Mouse (Mus musculus) MEL (cell line): ENCODE measurements around the gene Scarb2. TPM values are rescaled to one million over a fixed set of nuclear protein-coding genes. Genes with fewer than 3 reads are reported as not detected.

Source experiments
- DNase-seq: peaks from one replicate; pipeline ENCODE4 v3.0.0; 2011; ENCODE audit warnings: low read depth, low spot score
- H3K27ac ChIP-seq: 2 replicates; pipeline ENCODE4 v1.5.1; 2012; ENCODE audit warnings: low read depth, mild to moderate bottlenecking, control low read depth, low read length, moderate library complexity; ENCODE audit not compliant: control insufficient read depth
- H3K27me3 ChIP-seq, 2 experiments: fragments of 150-350 bp in 1 of 2; sonication (generic) in 1 of 2; 2 replicates each; pipeline ENCODE4 v1.6.1; 2012; ENCODE audit warnings: low read length in 2 of 2, mild to moderate bottlenecking in 2 of 2, improper control_type of control experiment in 1 of 2, moderate library complexity in 1 of 2; ENCODE audit not compliant: insufficient read depth in 2 of 2, control insufficient read depth in 1 of 2
- H3K36me3 ChIP-seq, 2 experiments: 2 replicates each; pipeline ENCODE4 v1.6.1; 2012 to 2014; ENCODE audit warnings: low read length in 2 of 2, improper control_type of control experiment in 1 of 2, inconsistent platforms in 1 of 2, mild to moderate bottlenecking in 1 of 2; ENCODE audit not compliant: insufficient read depth in 2 of 2, control insufficient read depth in 1 of 2
- H3K4me1 ChIP-seq, 2 experiments: fragments of 150-350 bp in 1 of 2; sonication (generic) in 1 of 2; 2 replicates each; pipeline ENCODE4 v1.6.1; 2012; ENCODE audit warnings: low read length in 2 of 2, improper control_type of control experiment in 1 of 2, mild to moderate bottlenecking in 1 of 2; ENCODE audit not compliant: insufficient read depth in 2 of 2, control insufficient read depth in 1 of 2
- H3K4me3 ChIP-seq, 2 experiments: fragments of 150-350 bp in 1 of 2; sonication (generic) in 1 of 2; 2 replicates each; pipeline ENCODE4 v1.5.1; 2012; ENCODE audit warnings: low read depth in 2 of 2, low read length in 2 of 2, mild to moderate bottlenecking in 2 of 2, moderate library complexity in 2 of 2, control low read depth in 1 of 2, improper control_type of control experiment in 1 of 2; ENCODE audit not compliant: control insufficient read depth in 1 of 2, insufficient read depth in 1 of 2
- H3K79me2 ChIP-seq: 2 replicates; pipeline ENCODE4 v1.6.1; 2012; ENCODE audit warnings: mild to moderate bottlenecking, low read length, moderate library complexity; ENCODE audit not compliant: control insufficient read depth, poor library complexity, insufficient read depth
- H3K9ac ChIP-seq: 2 replicates; pipeline ENCODE4 v1.6.1; 2012; ENCODE audit warnings: low read depth, mild to moderate bottlenecking, control low read depth, low read length, moderate library complexity; ENCODE audit not compliant: control insufficient read depth, poor library complexity, severe bottlenecking
- H3K9me3 ChIP-seq: fragments of 150-350 bp; sonication (generic); replicated peaks from 2 replicates; pipeline ENCODE4 v1.6.1; 2012; ENCODE audit warnings: mild to moderate bottlenecking, low read length, improper control_type of control experiment, moderate library complexity; ENCODE audit not compliant: insufficient read depth
- ELF1 ChIP-seq: IDR thresholded peaks from 2 replicates; pipeline ENCODE4 v1.6.1; 2014; ENCODE audit warnings: low read depth, mild to moderate bottlenecking, inconsistent platforms, low read length, improper control_type of control experiment, moderate library complexity
- ETS1 ChIP-seq: IDR thresholded peaks from 2 replicates; pipeline ENCODE4 v1.6.1; 2012; ENCODE audit warnings: low read depth, mild to moderate bottlenecking, inconsistent platforms, low read length, improper control_type of control experiment, moderate library complexity
- GABPA ChIP-seq: IDR thresholded peaks from 2 replicates; pipeline ENCODE4 v1.6.1; 2012; ENCODE audit warnings: low read depth, mild to moderate bottlenecking, inconsistent platforms, low read length, improper control_type of control experiment, moderate library complexity
- MAFK ChIP-seq: IDR thresholded peaks from 2 replicates; pipeline ENCODE4 v1.6.1; 2011; ENCODE audit warnings: low read depth, mild to moderate bottlenecking, low read length, improper control_type of control experiment, borderline replicate concordance
- MEF2A ChIP-seq: IDR thresholded peaks from 2 replicates; pipeline ENCODE4 v1.6.1; 2014; ENCODE audit warnings: low read depth, mild to moderate bottlenecking, inconsistent platforms, low read length, improper control_type of control experiment; ENCODE audit not compliant: poor library complexity, insufficient replicate concordance, severe bottlenecking; ENCODE audit errors: extremely low read depth
- MXI1 ChIP-seq: IDR thresholded peaks from 2 replicates; pipeline ENCODE4 v1.6.1; 2011; ENCODE audit warnings: mild to moderate bottlenecking, low read depth, low read length, improper control_type of control experiment
- NELFE ChIP-seq: IDR thresholded peaks from 2 replicates; pipeline ENCODE4 v1.6.1; 2011; ENCODE audit warnings: low read depth, low read length, improper control_type of control experiment
- NRF1 ChIP-seq: IDR thresholded peaks from 2 replicates; pipeline ENCODE4 v1.6.1; 2014; ENCODE audit warnings: low read depth, mild to moderate bottlenecking, inconsistent platforms, low read length, improper control_type of control experiment, moderate library complexity; ENCODE audit not compliant: poor library complexity, insufficient read depth, severe bottlenecking
- RAD21 ChIP-seq: IDR thresholded peaks from 2 replicates; pipeline ENCODE4 v1.6.1; 2011; ENCODE audit warnings: mild to moderate bottlenecking, low read depth, low read length, improper control_type of control experiment
- RCOR1 ChIP-seq: IDR thresholded peaks from 2 replicates; pipeline ENCODE4 v1.6.1; 2012; ENCODE audit warnings: low read depth, mild to moderate bottlenecking, inconsistent platforms, low read length, improper control_type of control experiment
- SIN3A ChIP-seq: IDR thresholded peaks from 2 replicates; pipeline ENCODE4 v1.6.1; 2012; ENCODE audit warnings: low read length, improper control_type of control experiment, inconsistent platforms
- SMC3 ChIP-seq: IDR thresholded peaks from 2 replicates; pipeline ENCODE4 v1.6.1; 2011; ENCODE audit warnings: low read depth, low read length, improper control_type of control experiment
- TAL1 ChIP-seq: IDR thresholded peaks from 2 replicates; pipeline ENCODE4 v1.6.1; 2012; ENCODE audit warnings: mild to moderate bottlenecking, inconsistent platforms, low read length, moderate library complexity, mixed read lengths
- TCF12 ChIP-seq: IDR thresholded peaks from 2 replicates; pipeline ENCODE4 v1.6.1; 2014; ENCODE audit warnings: low read depth, mild to moderate bottlenecking, inconsistent platforms, low read length, improper control_type of control experiment, moderate library complexity
- USF1 ChIP-seq: IDR thresholded peaks from 2 replicates; pipeline ENCODE4 v1.6.1; 2014; ENCODE audit warnings: low read depth, mild to moderate bottlenecking, inconsistent platforms, low read length, improper control_type of control experiment, moderate library complexity
- USF2 ChIP-seq, 2 experiments: IDR thresholded peaks; 2 replicates each; pipeline ENCODE4 v1.6.1; 2011 to 2012; ENCODE audit warnings: improper control_type of control experiment in 2 of 2, low read length in 2 of 2, borderline replicate concordance in 1 of 2, inconsistent platforms in 1 of 2, low read depth in 1 of 2, mild to moderate bottlenecking in 1 of 2; ENCODE audit not compliant: insufficient read depth in 1 of 2
- ZC3H11A ChIP-seq: IDR thresholded peaks from 2 replicates; pipeline ENCODE4 v1.6.1; 2012; ENCODE audit warnings: low read depth, mild to moderate bottlenecking, inconsistent platforms, low read length, improper control_type of control experiment
- polyA plus RNA-seq, 2 experiments: library from polyadenylated mRNA; stranded (reverse) in 1 of 2; unstranded in 1 of 2; fragments of >175 nt in 1 of 2; fragments of >200 nt in 1 of 2; gene quantifications; 2 replicates each; pipeline versions ENCODE4 v1.2.1 to v1.2.4; 2012; ENCODE audit warnings: low replicate concordance in 2 of 2, low read depth in 1 of 2; ENCODE audit not compliant: insufficient read length in 2 of 2, insufficient read depth in 1 of 2, missing spikeins in 1 of 2
- total RNA-seq: library from RNA; depleted of rRNA; stranded (reverse); fragments of 300-350 nt; gene quantifications from 2 replicates; pipeline ENCODE4 v1.2.3, GENCODE M21; 2012

The Scarb2 gene
- total and polyA plus RNA-seq, 3 experiments = 13.6 to 16.5 TPM; not detected in 1

- peaks cover 17 to 18% of the 10 kb centered on the region in 2 experiments for H3K4me1 ChIP-seq
- no peaks in the 10 kb centered on the region for H3K79me2 ChIP-seq
- TF ChIP-seq ETS1 (0 out of 2 replicates have a peak, but pooled peaks have one; percentile 13), SMC3 (no peak), MXI1 (peak; percentile 25; the same call in 1 of the 2 replicates), USF1 (peak; percentile 53; the same call in 1 of the 2 replicates)
- H3K36me3 ChIP-seq = peaks cover 0 to 10% of the 10 kb centered on the region in 2 experiments; a peak in 3 of 4 replicates
- H3K27ac ChIP-seq = no peak overlapping the region
- H3K9me3 ChIP-seq = no peaks in the 10 kb centered on the region
- no peak overlapping the region for H3K4me3 ChIP-seq
- DNase-seq = peak; percentile 47
- no peak overlapping the region for H3K9ac ChIP-seq
- no peaks in the 10 kb centered on the region for H3K27me3 ChIP-seq
These were observed 38.4 kb downstream of the Scarb2 start for GRCm38 (mm10) chr5:92468234-92468633.

GRCm38 (mm10) chr5:92467102-92467766 lies 39.4 kb downstream of the Scarb2 start:
- no peaks in the 10 kb centered on the region for H3K9me3 ChIP-seq
- no peak overlapping the region for H3K27ac ChIP-seq
- no peak for DNase-seq
- peaks cover 14 to 17% of the 10 kb centered on the region in 2 experiments for H3K4me1 ChIP-seq
- no peaks in the 10 kb centered on the region for H3K79me2 ChIP-seq
- no peaks in the 10 kb centered on the region for H3K27me3 ChIP-seq
- no peak overlapping the region for H3K4me3 ChIP-seq
- H3K9ac ChIP-seq = no peak overlapping the region
- peaks cover 0 to 10% of the 10 kb centered on the region in 2 experiments; a peak in 2 of 4 replicates for H3K36me3 ChIP-seq
- TF ChIP-seq MXI1 (no peak), NRF1 (no peak), SIN3A (no peak), TAL1 (no peak), TCF12 (no peak), RCOR1 (no peak), MAFK (no peak), ELF1 (no peak), RAD21 (no peak), USF1 (no peak), ETS1 (no peak), ZC3H11A (no peak), MEF2A (no peak), GABPA (no peak), NELFE (no peak), USF2 (IDR thresholded peaks at IDR 0.05; ENCODE audit: borderline replicate concordance in 1 of 2, insufficient read depth in 1 of 2, low read depth in 1 of 2, low read length in 2 of 2) (no peak)
